Mouse (Mus musculus) urinary bladder, postnatal 25 days (tissue): ENCODE results near the gene Hoxa5.

ENCODE experiments used
- DNase-seq: peaks from one replicate; pipeline ENCODE4 v3.0.0; 2022; ENCODE audit warnings: low spot score

The Hoxa5 gene

DNA sequence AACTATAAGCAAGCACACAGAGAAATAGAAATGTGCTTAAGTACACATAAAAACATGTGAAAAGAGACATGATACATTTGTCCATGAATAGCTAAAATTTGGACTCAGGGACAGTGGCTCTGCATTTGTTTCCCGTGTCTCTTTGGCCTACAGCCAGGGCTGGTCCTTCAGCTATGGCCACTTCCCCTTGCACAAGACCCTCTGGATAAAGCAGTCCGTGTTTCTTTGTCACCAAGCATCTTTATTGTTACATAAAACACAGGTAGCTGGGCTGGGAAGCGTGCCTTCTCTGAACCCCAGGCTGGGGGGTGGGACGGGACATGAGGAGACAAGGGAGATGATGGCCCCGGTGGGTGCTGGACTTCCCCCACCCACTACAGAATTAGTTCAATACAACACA lies 9.9 kb upstream of the Hoxa5 start:
- DNase-seq, result peak; percentile 8

DNA sequence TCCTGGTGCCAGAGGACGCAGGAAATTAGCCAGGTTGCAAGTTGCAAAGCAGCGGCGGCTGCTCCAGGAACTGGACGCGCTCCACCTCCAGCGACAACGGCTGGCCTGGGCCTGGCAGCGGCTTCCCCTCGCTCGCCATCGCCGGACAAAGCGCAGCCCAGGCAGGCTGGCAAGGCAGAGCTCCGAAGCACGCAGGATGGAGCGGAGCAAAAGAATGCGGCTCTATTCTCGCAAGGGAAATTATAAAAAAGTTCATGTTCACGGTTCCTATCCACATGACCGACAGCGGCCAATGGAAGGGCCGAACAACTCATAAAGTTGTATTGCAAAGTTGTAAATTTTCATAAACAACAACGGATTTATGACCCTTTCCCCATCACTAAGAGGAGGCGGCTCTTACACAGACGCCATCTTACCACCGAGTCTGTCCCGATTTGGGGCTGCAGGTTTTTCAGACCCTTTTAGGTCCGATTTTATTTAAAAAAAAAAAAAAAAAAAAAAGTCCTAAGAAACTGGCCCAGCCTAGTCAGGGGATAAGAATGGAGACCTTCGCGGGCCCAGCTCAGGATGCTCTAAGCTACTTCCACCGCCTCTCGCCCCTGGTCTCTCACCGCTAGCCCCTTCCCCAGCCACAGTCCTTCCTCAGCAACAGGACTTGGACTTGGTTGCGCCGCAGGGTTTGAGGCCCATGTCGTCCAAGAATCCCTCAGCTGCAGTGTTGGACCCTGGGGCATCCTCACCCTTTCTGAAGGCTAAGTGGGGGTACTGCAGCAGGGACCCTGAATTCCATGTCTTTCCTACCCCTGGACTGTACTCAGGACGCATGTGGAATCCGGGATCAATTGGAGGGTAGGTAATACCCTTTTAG lies 9.0 kb upstream of the Hoxa5 start, which contains the start of the genes Hoxa3 and Gm28308:
TSS of gene Hoxa3 (minus strand) at position 218 of the 868 bp plus-strand sequence.
TSS of gene Gm28308 (minus strand) at position 221 of the 868 bp plus-strand sequence.
- peak; percentile 61 for DNase-seq

GRCm38 (mm10) chr6:52212556-52213118 lies 8.2 kb upstream of the Hoxa5 start:
- no peak for DNase-seq

DNA sequence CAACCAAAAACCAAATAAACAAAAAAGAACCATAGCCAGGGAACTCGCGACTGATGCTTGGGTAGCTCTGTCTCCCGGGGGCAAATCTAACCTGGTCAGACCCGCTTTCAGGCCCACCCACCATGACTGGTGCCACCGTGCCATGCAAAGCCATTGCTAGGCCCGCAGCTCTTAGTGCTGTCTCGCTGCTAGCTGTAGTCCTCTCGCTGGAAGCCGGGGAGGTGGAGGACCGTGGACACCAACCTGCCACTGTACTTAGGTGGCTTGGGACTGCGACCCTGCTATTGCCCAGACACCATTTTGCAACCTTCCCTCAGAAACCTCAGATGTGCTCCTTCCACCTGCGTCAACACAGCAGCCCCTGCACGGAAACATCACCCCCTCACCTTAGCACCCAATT lies 7.6 kb upstream of the Hoxa5 start:
- peak; percentile 31 for DNase-seq

GRCm38 (mm10) chr6:52211170-52211935 lies 7.0 kb upstream of the Hoxa5 start:
- peak; percentile 82 for DNase-seq

- no peak for DNase-seq
These were observed 5.3 kb upstream of the Hoxa5 start for GRCm38 (mm10) chr6:52209685-52210046.

- DNase-seq, result no peak
These were observed 4.7 kb upstream of the Hoxa5 start for GRCm38 (mm10) chr6:52208868-52209684.

DNA sequence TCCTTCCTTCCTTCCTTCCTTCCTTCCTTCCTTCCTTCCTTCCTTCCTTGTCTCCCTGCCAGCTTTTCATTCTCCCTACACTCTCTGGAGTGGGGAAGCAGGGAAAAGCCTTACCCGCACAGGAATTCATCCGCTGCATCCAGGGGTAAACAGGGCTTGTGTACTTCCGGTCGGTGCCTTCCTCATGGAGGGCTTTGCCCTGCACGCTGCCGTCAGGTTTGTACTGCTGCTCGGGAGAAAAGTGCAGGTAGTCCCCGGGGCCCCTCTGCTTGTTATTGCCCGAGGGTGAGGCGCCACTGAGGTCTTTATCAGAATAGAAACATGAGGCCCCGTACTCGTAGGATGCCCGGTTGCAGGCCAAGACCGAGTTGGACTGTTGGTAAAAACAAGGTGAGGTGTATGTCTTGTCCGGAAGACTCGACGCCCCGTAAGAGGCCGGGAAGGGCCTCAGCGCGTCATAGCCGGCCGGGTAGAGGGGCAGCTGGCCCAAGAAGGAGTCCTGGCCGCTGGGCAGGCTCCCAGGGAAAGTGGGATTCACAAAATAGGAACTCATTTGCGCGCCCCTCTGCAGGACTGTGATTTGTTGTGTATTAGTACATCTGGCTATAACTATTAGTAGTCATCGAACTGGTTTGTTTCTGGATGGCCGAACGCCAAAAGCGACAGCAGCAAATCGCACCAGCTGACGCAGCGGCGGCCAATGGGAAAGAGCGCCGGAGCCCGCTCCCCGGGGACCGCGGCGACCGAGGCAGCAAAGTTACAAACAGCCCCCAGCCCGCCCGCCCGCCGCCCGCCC lies 3.9 kb upstream of the Hoxa5 start, which contains the start of gene Hoxa6:
TSS of gene Hoxa6 (minus strand) at position 651 of the 796 bp plus-strand sequence.
- peak; percentile 55 for DNase-seq

GRCm38 (mm10) chr6:52207684-52207976 lies 3.2 kb upstream of the Hoxa5 start:
- no peak for DNase-seq

DNA sequence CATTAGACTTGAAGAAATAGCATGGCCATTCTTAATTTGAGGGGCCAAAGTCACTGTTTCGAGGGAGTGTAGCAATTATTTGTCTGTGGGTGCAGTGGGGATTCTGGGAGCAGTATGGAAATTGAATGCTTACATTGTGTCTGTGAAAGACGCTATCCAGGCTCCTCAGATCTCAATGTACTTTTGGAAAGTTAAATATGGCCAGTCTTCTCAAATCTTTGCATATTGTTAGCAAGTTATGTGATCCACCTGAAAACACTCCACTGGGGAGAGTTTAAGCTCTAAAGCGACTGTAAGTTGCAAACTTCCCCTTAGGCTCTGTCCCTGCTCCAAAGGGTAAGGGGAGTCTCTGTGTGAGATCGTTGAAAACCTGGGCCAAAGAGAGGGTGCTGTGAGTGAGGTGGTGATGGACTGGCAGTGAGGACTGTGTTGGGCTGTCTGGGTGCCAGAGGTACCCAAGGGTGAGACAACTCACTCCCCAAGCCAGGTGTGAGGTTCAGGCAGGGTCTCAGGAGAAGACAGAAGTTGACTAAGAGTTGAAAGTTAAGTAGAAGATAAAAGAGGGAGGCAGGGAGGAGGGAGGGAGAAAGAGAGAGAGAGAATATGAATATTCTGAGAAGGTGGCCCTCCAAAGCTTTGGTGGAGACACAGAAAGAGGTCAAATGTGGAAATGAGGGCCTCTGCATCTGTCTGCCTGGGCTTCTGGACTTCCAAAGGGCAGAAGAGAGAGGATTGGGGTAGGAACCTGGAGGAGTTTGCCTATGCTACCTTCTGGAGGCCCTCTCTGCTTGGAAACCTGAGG lies 2.7 kb upstream of the Hoxa5 start:
- no peak for DNase-seq

DNA sequence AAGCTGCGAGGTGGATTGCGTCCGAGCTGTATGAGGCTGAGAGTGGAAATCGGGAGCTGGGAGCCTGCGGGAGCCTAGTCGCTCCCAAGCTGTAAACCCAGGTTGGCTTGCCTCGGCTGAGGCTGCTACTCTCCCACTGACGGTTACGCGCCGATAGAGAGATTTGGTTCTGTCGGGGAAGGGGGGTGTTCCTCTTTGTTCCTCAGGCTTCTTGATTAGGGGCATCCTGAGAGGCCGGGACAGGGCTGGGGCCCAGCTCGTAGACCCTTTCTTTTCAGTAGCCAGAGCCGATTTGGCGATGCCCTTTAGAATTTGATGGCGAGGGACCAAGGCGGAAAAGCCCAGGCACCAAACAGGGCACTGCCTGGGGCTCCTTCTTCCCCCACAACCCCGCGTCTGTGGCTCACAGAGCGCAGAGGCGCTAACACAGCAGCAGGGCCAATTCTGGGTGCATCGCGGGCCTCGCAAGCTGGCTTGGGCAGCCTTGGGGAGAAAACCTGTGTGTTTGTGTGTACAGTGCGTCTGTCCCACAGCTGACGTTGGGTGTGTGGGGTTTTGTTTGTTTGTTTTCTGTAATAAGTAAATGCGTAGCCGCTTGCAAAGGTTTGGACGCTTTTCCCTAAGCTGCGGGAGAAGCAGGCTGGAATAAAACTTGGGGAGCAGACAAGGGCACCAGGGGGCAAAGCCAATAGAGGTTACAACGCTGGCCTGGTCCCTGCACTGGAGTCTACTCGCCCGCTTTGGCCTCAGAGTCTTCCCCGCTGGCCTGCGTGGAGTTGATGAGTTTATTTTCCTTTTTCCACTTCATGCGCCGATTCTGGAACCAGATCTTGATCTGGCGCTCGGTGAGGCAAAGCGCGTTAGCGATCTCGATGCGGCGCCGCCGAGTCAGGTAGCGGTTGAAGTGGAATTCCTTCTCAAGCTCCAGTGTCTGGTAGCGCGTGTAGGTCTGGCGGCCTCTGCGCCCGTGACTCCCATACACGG lies 1.5 kb upstream of the Hoxa5 start:
- DNase-seq, result no peak

DNA sequence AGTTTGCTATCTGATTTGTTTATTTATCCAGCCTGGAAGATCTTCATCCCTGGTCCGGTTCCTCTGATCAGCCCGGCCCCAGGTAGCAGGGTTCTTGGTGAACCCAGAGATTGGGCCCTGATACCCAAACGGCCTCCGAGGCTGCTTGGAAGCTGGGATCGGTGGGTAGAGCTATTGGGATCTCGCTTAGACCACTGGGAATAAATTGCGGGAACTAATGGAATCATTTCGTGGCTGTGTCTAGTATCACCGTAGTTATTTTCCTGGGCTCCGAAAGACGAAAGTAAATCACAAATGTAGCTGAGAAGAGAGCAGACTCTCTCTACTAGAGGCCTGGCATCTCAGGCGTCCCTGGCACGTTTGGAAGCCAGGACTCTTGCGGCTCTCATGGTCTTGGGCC lies 834 bp upstream of the Hoxa5 start:
- DNase-seq, result no peak

- DNase-seq, result no peak
These were observed 877 bp downstream of the Hoxa5 start for GRCm38 (mm10) chr6:52203371-52204049.

- no peak for DNase-seq
These were observed 1.3 kb downstream of the Hoxa5 start for GRCm38 (mm10) chr6:52203121-52203370.

GRCm38 (mm10) chr6:52202362-52203120 lies 1.8 kb downstream of the Hoxa5 start:
- no peak for DNase-seq

- no peak for DNase-seq
These were observed 3.1 kb downstream of the Hoxa5 start for GRCm38 (mm10) chr6:52201269-52201668.

DNA sequence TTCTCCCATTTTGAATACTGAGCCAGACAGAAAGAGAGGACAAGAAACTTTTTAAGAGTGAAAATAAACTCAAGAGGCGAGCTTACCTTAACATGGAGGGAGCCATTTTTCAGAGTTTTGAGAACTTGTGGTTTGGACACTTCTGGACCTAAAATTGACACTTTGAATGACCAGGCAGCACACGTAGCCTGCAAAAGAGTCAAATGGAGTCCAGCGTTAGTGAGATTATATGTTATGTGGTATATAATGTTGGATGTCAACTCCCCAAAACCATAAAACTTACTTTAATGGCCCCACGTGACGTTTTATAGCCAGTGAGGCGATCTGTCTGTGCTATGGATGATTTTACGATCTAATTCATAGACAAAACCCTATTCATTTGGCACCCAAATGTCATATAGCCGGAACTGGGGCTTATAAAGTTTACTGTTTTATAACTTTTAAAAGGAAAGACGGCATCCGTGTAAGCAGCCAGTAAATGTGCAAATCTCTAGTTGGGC lies 3.6 kb downstream of the Hoxa5 start:
- no peak for DNase-seq
